Mouse (Mus musculus): Measurements from ENCODE around the gene U2surp. TPM values are rescaled to one million over a fixed set of nuclear protein-coding genes. Genes with fewer than 3 reads are reported as not detected.

The U2surp gene
- 62.2 and 63.0 TPM in 2 replicates for total RNA-seq (2021)
- long read RNA-seq, experiment 1, full-length matches to known transcripts, result 12 of 16 reads
- long read RNA-seq, experiment 1, partial matches to known transcripts, result 2 of 16 reads
- long read RNA-seq, experiment 1, other reads (novel, unspliced or antisense), result 2 of 16 reads
- long read RNA-seq, experiment 2, full-length matches to known transcripts, result 13 of 18 reads
- long read RNA-seq, experiment 2, partial matches to known transcripts, result 3 of 18 reads
- long read RNA-seq, experiment 2, other reads (novel, unspliced or antisense), result 2 of 18 reads

DNA sequence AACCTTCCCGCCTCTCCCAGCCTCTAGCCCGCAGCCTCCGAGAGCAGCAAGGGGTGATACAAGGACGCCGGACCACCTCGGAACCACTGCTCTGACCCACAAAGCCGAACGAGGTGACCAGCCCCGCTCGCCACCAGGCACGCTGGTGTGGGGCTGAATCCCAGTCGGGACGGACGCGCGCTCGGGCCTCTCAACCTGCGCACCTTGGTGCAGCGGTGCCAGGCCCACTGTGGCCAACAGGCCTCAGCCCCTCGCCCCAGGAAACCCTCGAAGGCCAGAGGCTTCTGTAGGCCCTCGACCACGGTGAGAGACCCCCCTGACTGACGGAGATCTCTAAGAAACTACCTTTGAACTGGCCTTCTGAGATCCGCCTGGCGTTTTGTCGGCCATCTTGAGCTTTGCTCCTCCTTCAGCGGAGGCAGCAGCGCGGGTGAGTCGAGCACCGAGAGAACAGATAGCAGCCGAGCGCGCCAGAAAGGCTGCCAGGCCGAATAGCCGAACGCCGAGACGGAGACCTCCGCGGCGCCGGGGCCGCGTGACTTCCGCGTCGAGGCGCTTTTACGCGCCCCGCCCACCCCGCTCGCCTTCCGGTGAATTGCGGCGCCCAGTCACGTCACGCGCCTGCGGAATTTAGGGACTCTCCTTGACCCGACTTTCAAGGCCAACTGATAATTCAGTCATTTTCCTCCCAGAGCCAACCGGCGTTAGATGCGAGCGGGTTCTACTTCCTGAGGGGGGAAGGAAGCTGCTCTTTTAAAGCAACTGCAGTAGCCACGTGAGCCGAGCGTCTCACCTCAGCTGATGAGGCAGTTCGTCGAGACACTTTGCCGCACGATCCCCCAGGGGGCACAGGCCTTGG lies at the start of gene U2surp:
Gene U2surp, minus strand, starts transcription at position 525 of the 859 bp plus-strand sequence.
- peak; percentile 98 for DNase-seq

DNA sequence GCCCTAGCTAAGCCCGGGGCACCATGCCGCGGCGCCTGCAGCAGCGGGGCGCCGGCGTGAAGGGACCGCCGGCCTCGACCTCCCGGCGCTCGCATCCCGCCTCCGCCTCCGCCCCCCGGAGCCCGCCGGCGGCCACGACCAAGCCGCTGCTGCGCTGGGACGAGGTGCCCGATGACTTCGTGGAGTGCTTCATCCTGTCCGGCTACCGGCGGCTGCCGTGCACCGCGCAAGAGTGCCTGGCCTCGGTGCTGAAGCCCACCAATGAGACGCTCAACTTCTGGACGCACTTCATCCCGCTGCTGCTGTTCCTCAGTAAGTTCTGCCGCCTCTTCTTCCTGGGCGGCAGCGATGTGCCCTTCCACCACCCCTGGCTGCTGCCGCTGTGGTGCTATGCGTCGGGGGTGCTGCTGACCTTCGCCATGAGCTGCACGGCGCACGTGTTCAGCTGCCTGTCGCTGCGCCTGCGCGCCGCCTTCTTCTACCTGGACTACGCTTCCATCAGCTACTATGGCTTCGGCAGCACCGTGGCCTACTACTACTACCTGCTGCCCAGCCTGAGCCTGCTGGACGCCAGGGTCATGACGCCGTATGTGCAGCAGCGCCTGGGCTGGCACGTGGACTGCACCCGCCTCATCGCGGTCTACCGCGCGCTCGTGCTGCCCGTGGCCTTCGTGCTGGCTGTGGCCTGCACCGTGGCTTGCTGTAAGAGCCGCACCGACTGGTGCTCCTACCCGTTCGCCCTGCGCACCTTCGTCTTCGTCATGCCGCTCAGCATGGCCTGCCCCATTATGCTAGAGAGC lies 48.3 kb upstream of the U2surp start:
- DNase-seq, result peak; percentile 55

DNA sequence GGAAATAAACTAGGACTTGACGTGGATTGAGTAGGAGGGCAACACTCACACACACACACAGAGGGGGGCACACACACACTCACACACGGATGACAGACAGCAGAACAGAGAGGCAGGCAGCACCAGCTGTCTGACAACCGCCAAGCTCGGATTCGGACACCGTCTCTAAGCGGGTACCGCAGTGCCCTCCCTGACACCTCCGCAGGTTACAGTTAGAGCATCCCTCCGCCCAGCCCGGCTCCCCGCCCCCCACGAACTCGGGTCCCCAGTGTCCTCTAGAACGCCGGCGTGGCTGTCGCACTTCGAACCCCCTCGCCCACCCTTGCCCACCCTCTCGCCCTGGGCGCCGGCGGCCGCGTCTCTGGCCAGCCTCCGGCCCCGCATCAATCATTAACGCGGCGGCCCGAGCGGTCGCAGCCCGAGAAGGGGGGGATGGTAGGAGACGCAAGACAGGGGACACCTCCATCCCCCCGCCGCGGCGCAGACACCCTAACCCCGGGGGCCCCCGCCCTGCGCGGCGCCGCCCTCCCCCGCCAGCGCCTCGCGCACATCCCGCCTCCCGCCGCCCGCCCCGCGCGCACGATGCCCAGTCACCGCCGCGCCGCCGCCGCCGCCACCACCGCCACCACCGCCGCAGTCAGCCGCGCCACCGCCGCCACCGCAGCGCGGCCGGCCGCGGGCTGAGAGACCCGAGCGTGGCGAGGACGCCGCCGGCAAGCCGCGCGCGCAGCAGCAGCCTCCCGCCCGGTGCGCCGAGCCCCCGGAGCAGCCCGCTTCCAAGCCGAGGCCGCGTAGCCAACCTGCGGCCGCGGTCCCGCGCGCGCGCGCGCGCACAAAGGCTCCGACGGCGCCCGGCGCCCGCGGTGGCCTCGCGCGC lies 47.5 kb upstream of the U2surp start, which contains the start of gene Paqr9:
Gene Paqr9, plus strand, starts transcription at position 599 of the 877 bp plus-strand sequence.
- peak; percentile 70 for DNase-seq

DNA sequence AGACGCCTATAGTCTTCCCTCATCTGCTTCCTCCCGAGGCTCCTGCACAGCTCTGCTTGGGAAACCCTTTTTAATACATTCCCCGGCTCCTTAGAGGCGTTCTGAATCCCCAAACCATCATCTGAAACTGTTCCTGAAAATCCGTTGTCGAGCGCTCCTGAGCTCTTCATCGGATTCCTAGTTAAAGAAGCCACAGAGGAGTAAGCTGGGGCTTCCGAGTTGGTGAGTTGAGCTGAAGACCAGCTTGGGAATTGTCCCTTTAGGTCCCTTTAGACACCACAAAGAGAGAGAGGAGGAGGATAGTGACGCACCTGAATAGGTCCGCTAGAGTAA lies 46.9 kb upstream of the U2surp start:
- no peak for DNase-seq

DNA sequence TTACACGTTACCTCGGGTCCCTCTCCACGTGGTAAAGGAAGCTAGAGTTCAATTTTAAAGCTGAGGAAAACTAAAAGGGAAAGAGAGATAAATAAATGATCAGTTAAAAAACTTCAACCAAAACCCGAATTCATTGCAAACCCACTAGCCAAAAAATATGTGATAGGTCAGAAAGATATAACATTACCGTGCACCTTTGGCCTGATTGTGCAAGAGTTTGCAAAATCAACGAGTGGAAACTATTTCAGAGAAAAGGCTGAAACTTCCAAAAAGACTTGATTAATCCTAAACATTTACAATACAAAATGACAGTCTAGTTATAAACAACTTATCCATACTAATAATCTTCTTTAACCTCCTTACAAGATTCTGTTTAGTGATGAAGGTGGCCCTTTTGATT lies 45.9 kb upstream of the U2surp start:
- no peak for DNase-seq

DNA sequence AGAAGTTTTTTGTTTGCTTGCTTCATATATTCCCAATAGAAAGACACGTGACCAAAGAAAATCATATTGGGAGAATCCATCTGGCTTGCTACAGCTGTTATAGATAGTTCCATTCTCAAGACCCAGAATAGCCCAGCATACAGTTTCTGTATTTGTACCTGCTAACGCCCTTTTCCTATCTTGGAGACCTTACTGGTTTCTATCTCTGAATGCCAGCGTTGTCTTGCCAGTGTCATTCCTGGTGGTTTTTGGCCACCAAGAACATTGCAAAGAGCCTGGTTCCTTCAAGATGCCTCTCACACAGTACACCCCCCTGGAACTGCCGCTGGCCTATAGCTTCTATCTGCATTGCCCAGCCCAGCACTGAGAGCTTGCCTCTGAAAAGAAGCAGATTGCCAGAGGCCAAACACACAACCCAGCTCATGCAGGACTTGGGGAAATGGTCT lies 44.3 kb upstream of the U2surp start:
- no peak for DNase-seq

DNA sequence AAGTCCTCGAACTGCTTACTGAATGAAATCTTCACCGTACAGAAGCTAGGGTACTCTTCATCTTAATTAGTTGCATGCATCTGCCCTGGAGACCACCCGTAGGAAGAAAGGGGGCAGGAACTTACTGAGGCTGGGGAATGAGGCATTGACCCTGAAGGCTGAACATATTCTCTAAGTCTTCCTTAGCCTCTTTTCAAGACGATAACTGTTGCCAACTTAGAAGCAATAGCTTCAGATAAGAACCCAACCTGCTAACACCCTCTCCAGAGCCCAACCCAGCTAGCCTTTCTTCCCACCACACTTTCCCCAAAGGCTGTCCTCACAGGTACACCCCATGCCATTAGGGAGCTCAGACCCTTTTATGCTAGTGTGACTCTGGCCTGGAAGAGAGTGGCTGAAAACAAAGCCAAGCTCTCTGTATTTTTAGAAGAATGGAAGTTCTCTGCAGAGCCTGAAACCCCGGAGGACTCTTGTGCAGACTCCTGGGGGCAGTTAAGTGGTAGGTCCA lies 43.5 kb upstream of the U2surp start:
- no peak for DNase-seq

DNA sequence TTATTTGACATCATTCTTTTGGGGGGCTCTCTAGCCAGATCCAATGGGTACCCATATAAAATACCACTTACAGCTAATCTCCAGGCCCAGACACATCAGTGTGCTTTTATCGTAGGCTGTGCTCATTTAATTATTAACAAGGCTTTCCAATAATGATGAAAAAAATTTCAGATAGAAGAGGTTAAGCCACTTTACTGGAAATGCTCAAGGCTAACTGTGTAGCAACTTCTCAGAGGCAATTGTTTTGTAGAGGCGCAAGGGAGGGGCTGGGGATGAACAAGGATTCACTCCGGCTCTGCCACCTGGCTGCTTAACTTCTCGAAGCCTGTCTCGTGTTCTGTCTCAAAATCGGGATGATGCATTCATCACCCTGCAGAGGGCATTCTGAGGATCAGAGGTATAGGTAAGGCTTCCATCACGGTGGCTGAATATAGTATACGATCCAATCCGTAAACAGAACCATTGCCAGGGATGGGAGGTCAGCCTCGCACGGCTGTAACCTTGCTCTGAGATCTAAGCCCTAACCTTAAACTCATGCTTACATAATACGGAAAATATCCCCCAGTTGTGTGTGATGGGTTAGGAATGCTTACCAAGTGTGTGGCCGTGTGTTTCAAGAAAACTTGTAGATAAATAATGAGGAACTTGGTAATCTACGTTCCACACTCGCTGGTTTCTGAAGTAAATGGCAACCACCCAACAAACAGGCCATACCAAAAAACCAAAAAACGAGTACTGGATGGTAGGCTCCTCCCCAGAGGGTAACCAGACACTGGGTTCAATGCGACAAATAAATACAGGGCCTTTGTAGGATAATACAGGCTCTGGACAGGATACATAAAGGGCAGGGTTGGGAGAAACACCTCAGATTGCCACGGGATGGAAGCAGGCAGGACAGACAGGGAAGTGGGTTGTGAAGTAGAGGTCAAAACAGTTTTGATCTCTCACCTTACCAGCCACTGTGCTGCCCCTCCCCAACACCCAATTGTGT lies 42.7 kb upstream of the U2surp start:
- no peak for DNase-seq

DNA sequence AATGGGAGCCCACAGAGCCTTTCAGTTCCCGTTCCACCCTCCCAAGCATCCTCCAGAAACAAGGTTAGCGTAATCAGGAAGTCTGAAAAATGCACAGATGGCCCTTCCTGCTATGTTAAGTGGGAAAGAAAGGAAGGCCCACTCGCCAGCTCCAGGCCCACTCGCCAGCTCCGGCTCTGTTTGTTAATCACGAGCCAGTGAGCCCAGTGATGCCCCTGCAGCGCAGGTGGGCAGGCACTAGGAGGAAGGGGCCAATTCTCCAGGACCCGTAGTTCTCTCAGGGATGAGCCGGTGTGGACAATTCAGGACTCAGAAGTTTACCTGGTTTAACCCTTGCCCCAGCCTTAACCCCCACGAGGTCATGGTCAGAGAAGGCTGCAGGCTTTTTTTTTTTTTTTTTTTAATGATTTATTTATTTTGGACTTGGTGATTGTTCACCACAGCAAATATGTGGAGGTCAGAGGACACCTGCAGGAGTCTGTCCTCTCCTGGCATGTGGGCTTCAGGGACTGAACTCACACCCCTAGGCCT lies 40.4 kb upstream of the U2surp start:
- no peak for DNase-seq

DNA sequence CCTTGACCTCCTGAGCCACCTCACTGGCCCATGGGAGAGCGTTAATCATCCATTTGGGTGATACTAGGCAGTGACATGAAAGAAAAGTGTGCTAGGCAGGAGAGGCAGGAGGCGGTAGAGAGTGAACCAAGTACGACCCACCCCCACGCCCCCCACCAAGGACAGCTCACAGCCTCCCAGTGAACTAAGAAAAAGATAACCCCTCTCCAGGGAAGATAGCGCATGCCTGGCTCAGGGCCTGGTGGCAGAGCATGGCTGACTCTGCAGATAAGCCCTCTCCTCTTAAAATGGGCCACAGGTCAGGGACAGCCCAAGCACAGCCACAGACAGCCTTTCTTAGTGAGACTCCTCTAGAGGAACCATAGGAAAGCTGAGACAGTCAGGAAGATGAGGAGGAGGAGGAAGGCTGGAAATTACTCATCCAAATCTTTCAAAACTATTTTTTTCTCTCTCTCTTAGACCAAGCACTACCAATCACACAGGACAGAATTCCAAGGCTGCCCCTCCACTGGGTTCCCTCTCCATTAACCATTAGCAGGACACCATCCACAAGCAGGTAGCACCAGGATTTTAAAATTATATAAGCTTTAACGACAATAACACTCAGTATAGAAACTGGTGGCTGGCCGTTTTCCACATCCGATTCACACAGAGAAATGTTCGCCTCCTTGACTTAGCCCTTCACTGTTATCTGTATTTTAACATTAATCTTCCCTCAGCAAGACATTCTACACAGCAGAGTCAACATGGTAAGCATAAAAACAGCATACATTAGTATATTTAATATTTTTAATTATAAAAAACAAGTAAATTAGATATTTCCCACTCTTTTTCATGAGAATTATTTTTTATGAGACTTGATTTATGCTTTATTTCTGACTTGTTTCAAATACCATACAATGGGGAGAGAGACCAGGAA lies 39.3 kb upstream of the U2surp start:
- DNase-seq, result peak; percentile 32

DNA sequence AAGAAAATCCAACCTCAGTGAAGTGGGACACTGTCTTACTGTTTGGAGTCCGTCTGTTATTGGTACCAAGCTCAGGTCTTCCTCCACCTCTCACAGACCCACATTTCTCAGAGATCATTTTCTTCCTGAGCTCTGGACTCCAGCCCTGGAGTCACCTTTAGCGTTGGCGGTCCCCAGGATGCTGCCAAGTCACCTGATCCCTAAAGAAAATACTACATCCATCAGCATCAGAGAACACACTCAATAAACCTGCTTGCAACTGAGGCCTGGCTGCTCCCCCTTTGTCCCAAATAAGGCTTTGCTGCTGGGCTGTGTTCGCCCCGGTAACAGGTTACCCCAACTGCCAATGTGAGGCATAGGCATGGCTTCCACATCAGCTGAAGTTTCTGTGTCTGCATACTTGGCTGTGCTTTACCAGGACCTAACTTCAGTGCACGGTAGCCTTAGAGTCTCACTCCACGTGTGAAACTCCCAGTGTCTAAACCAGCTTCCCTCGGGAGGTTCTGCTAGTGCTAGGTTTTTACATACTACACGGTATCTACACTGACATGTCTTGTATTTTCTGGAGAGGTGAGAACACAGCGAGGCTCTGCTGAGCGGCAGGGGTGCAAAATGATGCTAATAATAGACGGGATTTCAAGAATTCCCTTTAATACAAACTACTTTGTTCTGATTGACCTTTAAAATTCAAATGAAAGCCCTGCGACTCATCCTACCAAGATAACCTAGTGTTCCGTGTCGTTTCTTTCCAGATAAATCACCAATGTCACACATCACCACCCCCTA lies 38.0 kb upstream of the U2surp start:
- DNase-seq, result no peak

DNA sequence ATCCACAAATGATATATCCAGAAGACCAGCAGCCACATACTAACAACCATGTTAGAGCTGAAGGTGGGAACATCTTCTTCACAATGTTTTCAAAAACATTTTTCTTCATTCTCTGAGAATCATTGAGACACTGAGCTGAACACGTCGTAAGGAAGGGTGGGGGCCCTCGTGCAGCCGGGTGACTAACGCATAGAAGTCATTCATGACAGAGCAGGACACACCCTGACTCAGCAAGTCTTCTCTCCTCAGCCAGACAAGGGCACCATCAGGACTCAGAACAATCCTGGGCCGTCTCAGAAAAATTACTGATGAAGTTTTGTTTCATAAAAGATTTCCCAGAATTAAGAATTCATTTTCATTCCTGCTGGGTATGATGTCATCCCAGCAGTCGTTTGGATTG lies 34.9 kb upstream of the U2surp start:
- DNase-seq, result peak; percentile 42

DNA sequence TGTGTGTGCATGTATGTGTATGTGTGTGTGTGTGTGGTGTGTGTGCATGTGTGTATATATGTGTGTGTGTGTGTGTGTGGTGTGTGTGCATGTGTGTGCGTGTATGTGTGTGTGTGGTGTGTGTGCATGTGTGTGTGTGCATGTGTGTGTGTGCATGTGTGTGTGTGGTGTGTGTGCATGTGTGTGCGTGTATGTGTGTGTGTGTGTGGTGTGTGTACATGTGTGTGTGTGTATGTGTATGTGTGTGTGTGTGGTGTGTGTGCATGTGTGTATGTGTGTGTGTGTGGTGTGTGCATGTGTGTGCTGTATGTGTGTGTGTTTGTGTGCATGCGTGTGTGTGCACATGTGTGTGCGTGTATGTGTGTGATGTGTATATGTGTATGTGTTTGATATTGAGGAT lies 32.8 kb upstream of the U2surp start:
- DNase-seq, result no peak

DNA sequence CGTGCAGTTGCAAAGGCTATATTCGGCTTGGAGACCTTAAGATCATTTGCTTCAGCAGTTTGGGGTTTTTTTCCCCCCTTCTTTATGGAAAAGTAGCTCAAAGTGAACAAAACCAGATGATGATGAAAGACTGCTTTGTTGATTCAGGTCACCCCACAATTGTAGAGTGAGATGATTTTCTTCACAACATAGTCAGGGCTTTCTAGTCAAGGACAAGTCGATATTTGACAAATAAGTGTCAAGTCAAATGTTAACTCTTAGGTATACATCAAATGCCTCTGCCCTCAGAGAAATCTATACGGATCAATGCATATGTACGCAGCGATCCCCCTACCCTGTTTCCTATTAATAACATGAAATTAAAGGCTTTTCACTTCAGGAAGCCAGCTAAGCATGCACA lies 30.7 kb upstream of the U2surp start:
- DNase-seq, result no peak

DNA sequence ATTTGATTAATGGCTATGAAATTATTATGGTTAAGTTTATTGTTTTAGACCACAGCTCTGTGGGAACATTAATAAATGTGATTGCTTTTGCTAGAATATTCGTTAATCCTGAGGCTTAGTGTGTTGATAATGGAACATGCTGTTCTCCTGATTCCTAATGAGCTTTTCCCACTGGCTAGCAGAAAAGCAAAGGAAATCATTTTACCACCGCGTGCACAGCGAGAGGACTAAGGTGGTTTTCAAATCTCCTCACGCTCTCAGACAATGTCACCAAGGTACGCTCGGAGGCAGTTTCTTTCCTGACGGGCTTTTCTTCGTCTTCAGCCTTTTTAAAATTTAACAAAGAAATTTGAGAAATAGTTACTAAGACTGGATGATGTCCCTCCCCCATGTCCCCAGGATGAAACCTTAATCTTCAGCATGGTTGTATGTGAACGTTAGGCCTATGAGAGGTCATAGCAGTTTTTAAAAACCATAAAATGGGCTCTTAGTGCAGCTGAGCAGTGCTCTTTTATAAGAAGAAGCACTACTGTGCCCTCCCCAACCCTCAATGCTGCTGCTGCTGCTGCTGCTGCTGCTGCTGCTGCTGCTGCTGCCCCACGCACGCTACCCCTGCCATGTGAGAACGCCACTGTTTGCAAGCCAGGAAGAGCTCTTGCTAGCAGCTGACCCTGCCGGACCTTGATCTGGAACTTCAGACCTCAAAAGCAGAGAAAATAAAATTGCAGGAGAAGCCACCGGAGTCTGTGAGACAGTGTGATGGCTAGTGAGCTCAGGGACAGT lies 30.0 kb upstream of the U2surp start:
- no peak for DNase-seq

DNA sequence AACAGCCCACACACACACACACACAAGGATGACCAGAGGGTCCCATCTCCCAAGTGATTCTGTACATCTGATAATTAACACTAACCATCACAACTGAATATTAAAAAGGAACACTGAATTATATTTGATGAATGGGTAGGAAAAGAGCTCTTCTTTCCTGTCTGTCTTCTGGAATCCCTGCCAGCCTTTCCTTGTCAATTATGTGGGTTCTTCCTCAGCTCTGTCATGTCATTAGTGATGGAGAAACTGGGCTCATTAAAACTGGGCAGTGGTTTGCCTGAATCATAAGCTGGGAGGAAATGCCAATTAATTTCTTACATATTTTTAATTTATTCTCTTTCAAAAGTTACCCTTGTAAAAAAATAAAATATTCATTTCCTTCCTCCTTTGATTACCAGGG lies 29.4 kb upstream of the U2surp start:
- no peak for DNase-seq

DNA sequence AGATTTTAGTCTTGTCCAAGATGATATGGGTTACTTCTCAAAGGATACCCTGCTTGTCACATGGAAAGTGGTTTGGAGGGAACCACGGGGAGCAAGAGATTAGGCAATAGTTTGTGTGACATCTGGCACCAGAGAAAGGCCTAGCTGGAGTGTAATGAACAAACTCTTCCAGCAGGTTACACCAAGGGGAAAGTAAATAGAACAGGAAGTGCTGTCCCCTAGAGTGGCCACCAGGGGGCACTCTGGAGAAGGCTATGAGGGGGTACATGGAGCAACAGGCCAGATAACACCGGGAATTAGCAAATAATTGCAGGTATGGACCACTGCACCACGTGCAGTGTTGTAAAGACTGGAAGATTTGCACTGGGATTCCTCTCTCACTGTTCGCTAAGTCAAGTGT lies 28.7 kb upstream of the U2surp start:
- DNase-seq, result peak; percentile 89

Measured in adrenal gland, postnatal 14 days (tissue).